Mouse (Mus musculus) embryonic facial prominence, embryonic 11.5 days (tissue): ENCODE results near the gene Arhgef6. TPM values are rescaled to one million over a fixed set of nuclear protein-coding genes. Genes with fewer than 3 reads are reported as not detected.
A peak's percentile ranks its signal among the peaks of the same experiment; 100 is the strongest.

Source experiments
- ATAC-seq: fragments of 200-750 bp; cut with Nextera tagmentation; replicated peaks from 2 replicates; pipeline ENCODE4 v1.8.0; 2017; ENCODE audit warnings: low read depth; ENCODE audit not compliant: insufficient number of reproducible peaks, low FRiP score, low TSS enrichment
- DNase-seq: peaks from one replicate; pipeline ENCODE4 v3.0.0-alpha.2; 2015; ENCODE audit warnings: low spot score
- H3K27ac ChIP-seq: fragments of 300-500 bp; sonication (generic); replicated peaks from 2 replicates; pipeline ENCODE4 v1.5.1; 2014; ENCODE audit warnings: mild to moderate bottlenecking, low read depth, low read length, control low read depth
- H3K27me3 ChIP-seq: fragments of 300-500 bp; sonication (generic); 2 replicates; pipeline ENCODE4 v1.6.1; 2014; ENCODE audit warnings: mild to moderate bottlenecking, low read length, moderate library complexity, mixed read lengths; ENCODE audit not compliant: control insufficient read depth, insufficient read depth
- H3K36me3 ChIP-seq: fragments of 300-500 bp; sonication (generic); replicated peaks from 2 replicates; pipeline ENCODE4 v1.6.1; 2014; ENCODE audit warnings: low read depth, mild to moderate bottlenecking, low read length, moderate library complexity, mixed read lengths; ENCODE audit not compliant: control insufficient read depth, insufficient read depth
- H3K4me1 ChIP-seq: fragments of 300-500 bp; sonication (generic); 2 replicates; pipeline ENCODE4 v1.6.1; 2014; ENCODE audit warnings: low read length, mixed read lengths; ENCODE audit not compliant: control insufficient read depth, insufficient read depth
- H3K4me2 ChIP-seq: fragments of 300-500 bp; sonication (generic); 2 replicates; pipeline ENCODE4 v1.6.1; 2014; ENCODE audit warnings: low read depth, mild to moderate bottlenecking, control low read depth, low read length, moderate library complexity
- H3K4me3 ChIP-seq: fragments of 300-500 bp; sonication (generic); 2 replicates; pipeline ENCODE4 v1.5.1; 2014; ENCODE audit warnings: low read depth, low read length, control low read depth
- H3K9ac ChIP-seq: fragments of 300-500 bp; sonication (generic); replicated peaks from 2 replicates; pipeline ENCODE4 v1.6.1; 2014; ENCODE audit warnings: mild to moderate bottlenecking, control low read depth, low read length
- H3K9me3 ChIP-seq: fragments of 300-500 bp; sonication (generic); replicated peaks from 2 replicates; pipeline ENCODE4 v1.6.1; 2016; ENCODE audit warnings: mild to moderate bottlenecking, low read length, inconsistent platforms, mixed read lengths; ENCODE audit not compliant: control insufficient read depth
- WGBS: fragments of 180-500 bp; shearing (Covaris S2); extraction: QIAGEN DNeasy Blood & Tissue Kit; methylation state at CpG from one replicate; pipeline ENCODE4 v1.1.7; 2014; 5-methylcytosine and 5-hydroxymethylcytosine counted together
- polyA plus RNA-seq: library from polyadenylated mRNA; unstranded; fragments of >200 nt; fragmentation: Nextera tagmentation; extraction: Ambion mirVana; gene quantifications from 2 replicates; pipeline ENCODE4 v1.2.1, GENCODE M21; 2014

The Arhgef6 gene
- polyA plus RNA-seq, 1 experiment from 2014 or later, result 7.2 TPM

GRCm38 (mm10) chrX:57233596-57233995, 104.9 kb downstream of the Arhgef6 start:
- Histone ChIP-seq H3K27me3 (no peaks in the 10 kb centered on the region), H3K4me3 (no peak overlapping the region), H3K4me2 (no peak overlapping the region), H3K36me3 (no peaks in the 10 kb centered on the region), H3K4me1 (no peaks in the 10 kb centered on the region), H3K27ac (no peak overlapping the region), H3K9me3 (no peaks in the 10 kb centered on the region), H3K9ac (no peak overlapping the region)
- ATAC-seq (no peak), DNase-seq (no peak)
- WGBS, result 77% methylated on average over 2 of the region's 2 CpGs

- Histone ChIP-seq H3K4me3 (no peak overlapping the region), H3K9me3 (no peaks in the 10 kb centered on the region), H3K27me3 (no peaks in the 10 kb centered on the region), H3K9ac (no peak overlapping the region), H3K4me1 (no peaks in the 10 kb centered on the region), H3K27ac (no peak overlapping the region), H3K4me2 (no peak overlapping the region), H3K36me3 (no peaks in the 10 kb centered on the region)
- WGBS, result 71% methylated on average over 2 of the region's 2 CpGs
- ATAC-seq (no peak), DNase-seq (no peak)
Observed at GRCm38 (mm10) chrX:57228178-57228577, 110.4 kb downstream of the Arhgef6 start.

GRCm38 (mm10) chrX:57223301-57223700, 115.2 kb downstream of the Arhgef6 start:
- no peak overlapping the region for H3K9ac ChIP-seq
- WGBS, result 86% methylated on average over 10 of the region's 10 CpGs
- H3K9me3 ChIP-seq, result no peaks in the 10 kb centered on the region
- ATAC-seq (no peak), DNase-seq (peak; percentile 0)
- no peak overlapping the region for H3K27ac ChIP-seq
- H3K36me3 ChIP-seq, result no peaks in the 10 kb centered on the region
- H3K4me1 ChIP-seq, result no peaks in the 10 kb centered on the region
- H3K27me3 ChIP-seq, result no peaks in the 10 kb centered on the region
- H3K4me2 ChIP-seq, result no peak overlapping the region
- no peak overlapping the region for H3K4me3 ChIP-seq

GRCm38 (mm10) chrX:57221881-57222280, 116.6 kb downstream of the Arhgef6 start:
- 72% methylated on average over 3 of the region's 3 CpGs for WGBS

GRCm38 (mm10) chrX:57219563-57219962, 119.0 kb downstream of the Arhgef6 start:
- WGBS, result 92% methylated on average over 5 of the region's 5 CpGs
- no peak overlapping the region for H3K4me2 ChIP-seq
- no peaks in the 10 kb centered on the region for H3K36me3 ChIP-seq
- H3K4me1 ChIP-seq, result no peaks in the 10 kb centered on the region
- ATAC-seq (no peak), DNase-seq (no peak)
- H3K9ac ChIP-seq, result no peak overlapping the region
- no peak overlapping the region for H3K4me3 ChIP-seq
- H3K27ac ChIP-seq, result no peak overlapping the region
- no peaks in the 10 kb centered on the region for H3K9me3 ChIP-seq
- H3K27me3 ChIP-seq, result no peaks in the 10 kb centered on the region

More at GRCm38 (mm10) chrX:57221881-57222280, 116.6 kb downstream of the Arhgef6 start:
- no peaks in the 10 kb centered on the region for H3K36me3 ChIP-seq
- no peak for ATAC-seq
- no peak for DNase-seq
- no peak overlapping the region for H3K4me3 ChIP-seq
- H3K9ac ChIP-seq, result no peak overlapping the region
- no peaks in the 10 kb centered on the region for H3K27me3 ChIP-seq
- H3K4me2 ChIP-seq, result no peak overlapping the region
- H3K27ac ChIP-seq, result no peak overlapping the region
- H3K9me3 ChIP-seq, result no peaks in the 10 kb centered on the region
- H3K4me1 ChIP-seq, result no peaks in the 10 kb centered on the region

GRCm38 (mm10) chrX:57216271-57216670, 122.3 kb downstream of the Arhgef6 start:
- ATAC-seq, result no peak
- H3K27me3 ChIP-seq, result no peaks in the 10 kb centered on the region
- H3K27ac ChIP-seq, result no peak overlapping the region
- no peak for DNase-seq
- no peaks in the 10 kb centered on the region for H3K9me3 ChIP-seq
- WGBS, result 74% methylated on average over 5 of the region's 5 CpGs
- H3K4me1 ChIP-seq, result no peaks in the 10 kb centered on the region
- H3K4me2 ChIP-seq, result no peak overlapping the region
- no peak overlapping the region for H3K4me3 ChIP-seq
- H3K36me3 ChIP-seq, result no peaks in the 10 kb centered on the region
- H3K9ac ChIP-seq, result no peak overlapping the region

- 91% methylated on average over 4 of the region's 4 CpGs for WGBS
- Histone ChIP-seq H3K9me3 (no peaks in the 10 kb centered on the region), H3K36me3 (no peaks in the 10 kb centered on the region), H3K4me3 (no peak overlapping the region), H3K27me3 (no peaks in the 10 kb centered on the region), H3K4me2 (no peak overlapping the region), H3K9ac (no peak overlapping the region), H3K4me1 (no peaks in the 10 kb centered on the region), H3K27ac (no peak overlapping the region)
- ATAC-seq (no peak), DNase-seq (no peak)
Observed at GRCm38 (mm10) chrX:57215495-57215894, 123.0 kb downstream of the Arhgef6 start.

GRCm38 (mm10) chrX:57212862-57213261, 125.7 kb downstream of the Arhgef6 start:
- ATAC-seq, result no peak
- no peak overlapping the region for H3K4me3 ChIP-seq

More at GRCm38 (mm10) chrX:57212862-57213261, 125.7 kb downstream of the Arhgef6 start:
- no peaks in the 10 kb centered on the region for H3K9me3 ChIP-seq
- no peaks in the 10 kb centered on the region for H3K27me3 ChIP-seq
- no peak for DNase-seq
- no peaks in the 10 kb centered on the region for H3K36me3 ChIP-seq
- H3K4me1 ChIP-seq, result no peaks in the 10 kb centered on the region
- 80% methylated on average over 3 of the region's 3 CpGs for WGBS
- H3K4me2 ChIP-seq, result no peak overlapping the region
- H3K27ac ChIP-seq, result no peak overlapping the region
- no peak overlapping the region for H3K9ac ChIP-seq
